ENCODE assay signal across 15 mouse cellular contexts in the genomic region with DNA sequence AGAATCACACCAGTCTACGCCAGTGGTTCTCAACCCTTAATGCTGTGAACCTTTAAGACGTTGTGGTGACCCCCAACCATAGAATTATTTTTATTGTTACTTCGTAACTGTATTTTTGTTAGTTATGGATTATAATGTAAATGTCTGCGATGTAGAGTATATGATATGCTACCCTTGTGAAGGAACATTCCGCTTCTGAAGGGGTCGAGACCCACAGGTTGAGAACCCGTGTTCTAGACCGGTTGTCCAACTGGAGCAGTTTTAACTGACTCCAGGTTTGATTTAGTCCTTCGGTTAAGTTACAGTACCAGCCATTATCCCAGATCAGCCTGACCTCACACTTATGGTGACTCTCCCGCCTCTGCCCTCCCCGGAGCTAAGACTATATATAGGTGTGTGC.
"Had no signal": no experiment of that assay in that cellular context is flagged by ENCODE, and none has a peak within 500 bp of the region (broad histone marks: within the 10 kb centered on the region; RNA-seq: fewer than 3 reads in every experiment).

No protein-coding gene starts in this region.

- H3K4me2 ChIP-seq: neural tube, embryonic 12.5 days; neural tube, embryonic 13.5 days; neural tube, embryonic 15.5 days; stomach, embryonic 15.5 days had no signal

- H3K27me3 ChIP-seq: neural tube, embryonic 12.5 days; neural tube, embryonic 13.5 days; neural tube, embryonic 15.5 days; stomach, embryonic 15.5 days had no signal

- H3K4me3 ChIP-seq: neural tube, embryonic 12.5 days; neural tube, embryonic 13.5 days; neural tube, embryonic 15.5 days; stomach, embryonic 15.5 days had no signal

- DNase-seq: right cerebral cortex, adult 18-20 months; right cerebral cortex, postnatal 14 days; right cerebral cortex, postnatal 4 days; spleen, adult 18-20 months; thymus, adult 18-20 months; thymus, adult 2 months; thymus, postnatal 14 days; thymus, postnatal 25 days; thymus, postnatal 36 days; thymus, postnatal 4 days had no signal

- H3K9ac ChIP-seq: neural tube, embryonic 12.5 days; neural tube, embryonic 13.5 days; neural tube, embryonic 15.5 days; stomach, embryonic 15.5 days had no signal

- H3K4me1 ChIP-seq: neural tube, embryonic 12.5 days; neural tube, embryonic 15.5 days; stomach, embryonic 15.5 days had no signal

- H3K36me3 ChIP-seq: neural tube, embryonic 12.5 days; neural tube, embryonic 13.5 days; neural tube, embryonic 15.5 days; stomach, embryonic 15.5 days had no signal

- H3K27ac ChIP-seq: neural tube, embryonic 12.5 days; neural tube, embryonic 13.5 days; neural tube, embryonic 15.5 days; stomach, embryonic 15.5 days; stomach, postnatal 0 days had no signal

- H3K9me3 ChIP-seq: neural tube, embryonic 12.5 days; neural tube, embryonic 13.5 days; neural tube, embryonic 15.5 days; stomach, embryonic 15.5 days had no signal
